Mouse (Mus musculus): Measurements from ENCODE around the gene Cdh23. TPM values are rescaled to one million over a fixed set of nuclear protein-coding genes. Genes with fewer than 3 reads are reported as not detected.

Gene Cdh23
- total RNA-seq, 1 experiment, result 2.3 TPM

GRCm38 (mm10) chr10:60268738-60269137, 427.6 kb downstream of the Cdh23 start:
- H3K9ac ChIP-seq (ENCODE audit: insufficient read depth, low read depth, low read length, poor library complexity, severe bottlenecking), result no peak overlapping the region
- H3K9me3 ChIP-seq (ENCODE audit: control insufficient read depth, insufficient read depth, low read depth, low read length), result no peaks in the 10 kb centered on the region
- no peak for DNase-seq (ENCODE audit: low read depth, low spot score)
- in situ Hi-C loops (cut with MboI; ENCODE audit: low sequenced_read_pairs in 2 of 2, unreplicated experiment in 2 of 2), result no loop called here
- no peak overlapping the region for H3K27ac ChIP-seq (ENCODE audit: insufficient read depth, low read depth, low read length, poor library complexity, severe bottlenecking)
- no peaks in the 10 kb centered on the region for H3K4me1 ChIP-seq (ENCODE audit: control insufficient read depth in 2 of 2, insufficient read depth in 2 of 2, low read length in 2 of 2, poor library complexity in 1 of 2)
- H3K4me3 ChIP-seq (ENCODE audit: insufficient read depth in 1 of 2, low read depth in 1 of 2, low read length in 2 of 2, poor library complexity in 1 of 2, severe bottlenecking in 1 of 2), result no peak overlapping the region
- no peaks in the 10 kb centered on the region for H3K36me3 ChIP-seq (ENCODE audit: control insufficient read depth, insufficient read depth, low read length, poor library complexity, severe bottlenecking)
- TF ChIP-seq HCFC1 (IDR thresholded peaks at IDR 0.05; ENCODE audit: borderline replicate concordance, insufficient read depth, low read length), result no peak
- no peak for TF ChIP-seq ZNF384 (IDR thresholded peaks at IDR 0.05; ENCODE audit: low read depth, low read length)
- no peak for TF ChIP-seq MAFK (IDR thresholded peaks at IDR 0.05; ENCODE audit: insufficient read depth, low read depth, low read length)
- no peak for TF ChIP-seq CHD2 (IDR thresholded peaks at IDR 0.05; ENCODE audit: low read depth, low read length)
- no peak for TF ChIP-seq ZC3H11A (IDR thresholded peaks at IDR 0.05; ENCODE audit: borderline replicate concordance, low read depth, low read length)

DNA sequence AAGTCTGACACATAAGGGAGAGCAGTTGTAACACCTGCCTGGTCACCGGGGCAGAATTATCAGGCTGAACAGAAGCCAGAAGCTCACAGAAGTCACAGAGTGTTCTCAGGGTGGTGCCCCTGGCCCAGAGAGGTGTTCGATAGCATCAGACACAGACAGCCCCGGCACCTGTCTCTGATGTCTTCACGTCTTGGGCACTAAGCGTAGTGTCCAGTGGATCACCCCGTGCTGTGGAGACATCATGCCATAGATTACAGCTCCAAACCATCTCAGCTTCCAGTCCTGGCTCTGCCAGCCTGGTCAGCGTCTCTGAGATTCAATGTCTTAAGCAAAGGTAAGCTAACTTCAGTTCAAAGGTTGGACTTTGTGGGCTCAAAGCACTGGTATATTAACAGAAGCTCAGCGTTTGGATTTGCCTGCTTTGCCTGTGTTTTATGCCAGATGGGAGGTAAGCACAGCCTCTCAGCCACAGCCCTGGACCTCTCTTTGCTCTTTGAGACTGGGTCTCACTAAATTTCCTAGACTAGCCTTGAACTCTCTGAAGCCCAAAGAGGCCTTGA, 429.4 kb downstream of the Cdh23 start:
- Histone ChIP-seq H3K4me1 (ENCODE audit: control insufficient read depth in 2 of 2, insufficient read depth in 2 of 2, low read length in 2 of 2, poor library complexity in 1 of 2) (peaks cover 0 to 4% of the 10 kb centered on the region in 2 experiments; a peak in 1 of 4 replicates), H3K36me3 (ENCODE audit: control insufficient read depth, insufficient read depth, low read length, poor library complexity, severe bottlenecking) (no peaks in the 10 kb centered on the region), H3K4me3 (ENCODE audit: insufficient read depth in 1 of 2, low read depth in 1 of 2, low read length in 2 of 2, poor library complexity in 1 of 2, severe bottlenecking in 1 of 2) (no peak overlapping the region), H3K27ac (ENCODE audit: insufficient read depth, low read depth, low read length, poor library complexity, severe bottlenecking) (no peak overlapping the region), H3K9me3 (ENCODE audit: control insufficient read depth, insufficient read depth, low read depth, low read length) (no peaks in the 10 kb centered on the region), H3K9ac (ENCODE audit: insufficient read depth, low read depth, low read length, poor library complexity, severe bottlenecking) (no peak overlapping the region)
- in situ Hi-C loops (cut with MboI; ENCODE audit: low sequenced_read_pairs in 2 of 2, unreplicated experiment in 2 of 2), result no loop called here
- DNase-seq (ENCODE audit: low read depth, low spot score), result no peak
- TF ChIP-seq HCFC1 (IDR thresholded peaks at IDR 0.05; ENCODE audit: borderline replicate concordance, insufficient read depth, low read length) (no peak), MAFK (IDR thresholded peaks at IDR 0.05; ENCODE audit: insufficient read depth, low read depth, low read length) (no peak), ZC3H11A (IDR thresholded peaks at IDR 0.05; ENCODE audit: borderline replicate concordance, low read depth, low read length) (no peak), ZNF384 (IDR thresholded peaks at IDR 0.05; ENCODE audit: low read depth, low read length) (no peak), CHD2 (IDR thresholded peaks at IDR 0.05; ENCODE audit: low read depth, low read length) (no peak)

GRCm38 (mm10) chr10:60265252-60265651, 431.0 kb downstream of the Cdh23 start:
- no peaks in the 10 kb centered on the region for H3K36me3 ChIP-seq (ENCODE audit: control insufficient read depth, insufficient read depth, low read length, poor library complexity, severe bottlenecking)
- H3K4me1 ChIP-seq (ENCODE audit: control insufficient read depth in 2 of 2, insufficient read depth in 2 of 2, low read length in 2 of 2, poor library complexity in 1 of 2), result peaks cover 0 to 4% of the 10 kb centered on the region in 2 experiments; a peak in 1 of 4 replicates
- no peak overlapping the region for H3K9ac ChIP-seq (ENCODE audit: insufficient read depth, low read depth, low read length, poor library complexity, severe bottlenecking)
- H3K9me3 ChIP-seq (ENCODE audit: control insufficient read depth, insufficient read depth, low read depth, low read length), result no peaks in the 10 kb centered on the region
- TF ChIP-seq ZNF384 (IDR thresholded peaks at IDR 0.05; ENCODE audit: low read depth, low read length) (no peak), MAFK (IDR thresholded peaks at IDR 0.05; ENCODE audit: insufficient read depth, low read depth, low read length) (no peak), CHD2 (IDR thresholded peaks at IDR 0.05; ENCODE audit: low read depth, low read length) (no peak), HCFC1 (IDR thresholded peaks at IDR 0.05; ENCODE audit: borderline replicate concordance, insufficient read depth, low read length) (no peak), ZC3H11A (IDR thresholded peaks at IDR 0.05; ENCODE audit: borderline replicate concordance, low read depth, low read length) (no peak)
- DNase-seq (ENCODE audit: low read depth, low spot score), result no peak
- H3K27ac ChIP-seq (ENCODE audit: insufficient read depth, low read depth, low read length, poor library complexity, severe bottlenecking), result no peak overlapping the region
- in situ Hi-C loops (cut with MboI; ENCODE audit: low sequenced_read_pairs in 2 of 2, unreplicated experiment in 2 of 2), result no loop called here
- H3K4me3 ChIP-seq (ENCODE audit: insufficient read depth in 1 of 2, low read depth in 1 of 2, low read length in 2 of 2, poor library complexity in 1 of 2, severe bottlenecking in 1 of 2), result no peak overlapping the region

DNA sequence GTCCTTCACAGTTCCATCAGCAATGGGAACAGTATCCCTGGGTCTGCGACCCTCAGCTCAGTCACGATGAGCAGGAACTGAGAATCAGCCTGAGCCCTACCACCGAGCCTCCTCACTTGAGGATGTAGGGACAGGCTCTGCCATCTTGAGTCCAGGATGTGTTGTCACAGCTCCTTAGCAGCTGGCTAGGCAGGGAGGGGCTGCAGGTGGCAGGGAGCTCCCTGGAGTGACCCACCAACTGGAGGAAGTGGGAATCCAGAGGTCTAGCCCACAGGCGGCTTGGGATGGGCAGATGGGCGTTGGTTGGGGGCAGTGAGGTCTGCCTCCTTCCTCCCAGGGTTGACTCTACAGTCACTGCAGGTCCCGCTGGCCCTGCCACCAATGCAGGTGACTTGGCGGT, 432.9 kb downstream of the Cdh23 start:
- H3K27ac ChIP-seq (ENCODE audit: insufficient read depth, low read depth, low read length, poor library complexity, severe bottlenecking), result no peak overlapping the region
- in situ Hi-C loops (cut with MboI; ENCODE audit: low sequenced_read_pairs in 2 of 2, unreplicated experiment in 2 of 2), result no loop called here
- no peaks in the 10 kb centered on the region for H3K36me3 ChIP-seq (ENCODE audit: control insufficient read depth, insufficient read depth, low read length, poor library complexity, severe bottlenecking)
- H3K9me3 ChIP-seq (ENCODE audit: control insufficient read depth, insufficient read depth, low read depth, low read length), result no peaks in the 10 kb centered on the region
- peaks cover 0 to 4% of the 10 kb centered on the region in 2 experiments; a peak in 1 of 4 replicates for H3K4me1 ChIP-seq (ENCODE audit: control insufficient read depth in 2 of 2, insufficient read depth in 2 of 2, low read length in 2 of 2, poor library complexity in 1 of 2)
- DNase-seq (ENCODE audit: low read depth, low spot score), result no peak
- H3K4me3 ChIP-seq (ENCODE audit: insufficient read depth in 1 of 2, low read depth in 1 of 2, low read length in 2 of 2, poor library complexity in 1 of 2, severe bottlenecking in 1 of 2), result peak overlapping the region in 1 of 2 experiments; percentile 5; a peak in 1 of 4 replicates
- TF ChIP-seq CHD2 (IDR thresholded peaks at IDR 0.05; ENCODE audit: low read depth, low read length), result no peak
- no peak for TF ChIP-seq ZC3H11A (IDR thresholded peaks at IDR 0.05; ENCODE audit: borderline replicate concordance, low read depth, low read length)
- TF ChIP-seq HCFC1 (IDR thresholded peaks at IDR 0.05; ENCODE audit: borderline replicate concordance, insufficient read depth, low read length), result no peak
- TF ChIP-seq MAFK (IDR thresholded peaks at IDR 0.05; ENCODE audit: insufficient read depth, low read depth, low read length), result no peak
- TF ChIP-seq ZNF384 (IDR thresholded peaks at IDR 0.05; ENCODE audit: low read depth, low read length), result no peak
- no peak overlapping the region; the same call in 1 of the 2 replicates for H3K9ac ChIP-seq (ENCODE audit: insufficient read depth, low read depth, low read length, poor library complexity, severe bottlenecking)
